ENCODE assay signal across 8 mouse cellular contexts in the genomic region with DNA sequence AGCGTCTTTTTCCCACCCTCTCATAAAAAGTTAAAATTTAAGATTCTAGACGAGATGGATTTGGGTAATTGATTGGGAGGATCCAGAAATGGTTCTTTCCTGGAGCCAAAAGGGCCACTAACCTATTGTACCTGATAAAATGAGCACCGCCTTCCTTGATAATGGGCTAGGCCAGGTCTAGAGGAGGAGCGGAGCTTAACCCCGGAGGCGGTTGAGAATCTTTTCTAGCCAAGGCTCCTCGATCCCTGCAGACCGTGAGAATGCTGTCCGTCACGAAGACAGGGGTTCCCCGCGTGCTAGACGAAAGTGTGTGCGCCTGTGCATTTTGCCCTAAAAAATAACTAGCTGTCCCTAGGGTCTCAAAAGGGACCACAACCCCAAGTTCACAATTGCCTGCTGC. TPM values are rescaled to one million over a fixed set of nuclear protein-coding genes. Genes with fewer than 3 reads are reported as not detected.
DNase-seq lines count a peak whose midpoint lies in the region; ATAC-seq lines count a peak whose summit lies in the region.

No protein-coding gene starts in this region.

- H3K4me1 ChIP-seq in kidney, embryonic 14.5 days (ENCODE audit: control insufficient read depth, insufficient read depth, low read length) = peaks cover 44% of the 10 kb centered on the region
- peaks cover 16% of the 10 kb centered on the region for H3K4me1 ChIP-seq in hindbrain, embryonic 14.5 days (replicated peaks; ENCODE audit: control insufficient read depth, insufficient read depth, low read length)
- peaks cover 27% of the 10 kb centered on the region for H3K4me1 ChIP-seq in midbrain, embryonic 15.5 days

- H3K27ac ChIP-seq in kidney, embryonic 14.5 days (ENCODE audit: low read depth, low read length) = no peak overlapping the region
- H3K27ac ChIP-seq in hindbrain, embryonic 14.5 days = no peak overlapping the region
- no peak overlapping the region for H3K27ac ChIP-seq in midbrain, embryonic 15.5 days

- H3K4me3 ChIP-seq in kidney, embryonic 14.5 days (ENCODE audit: low read length) = peak overlapping the region; percentile 65
- peak overlapping the region; percentile 42 for H3K4me3 ChIP-seq in hindbrain, embryonic 14.5 days (replicated peaks; ENCODE audit: low read length)
- H3K4me3 ChIP-seq in midbrain, embryonic 15.5 days = peak overlapping the region; percentile 53

- no peak for DNase-seq in kidney, postnatal 36 days
- DNase-seq in ZHBTc4 (ENCODE audit: low read depth, low spot score) = peak; percentile 60
- DNase-seq in hindbrain, embryonic 14.5 days (ENCODE audit: low spot score) = no peak
- DNase-seq in MN1 (ENCODE audit: low spot score) = no peak
- no peak for DNase-seq in ovary, adult 18-20 months (ENCODE audit: low spot score)
- no peak for DNase-seq in thymus, adult 18-20 months

- H3K9ac ChIP-seq in kidney, embryonic 14.5 days (ENCODE audit: low read depth, low read length) = peak overlapping the region; percentile 72
- H3K9ac ChIP-seq in hindbrain, embryonic 14.5 days = peak overlapping the region; percentile 64
- peak overlapping the region; percentile 60 for H3K9ac ChIP-seq in midbrain, embryonic 15.5 days

- no peak for ATAC-seq in kidney, embryonic 14.5 days (ENCODE audit: low FRiP score, low TSS enrichment)
- no peak for ATAC-seq in hindbrain, embryonic 14.5 days (ENCODE audit: low FRiP score)
- 0 out of 2 replicates have a peak, but pooled peaks have one; percentile 18 for ATAC-seq in midbrain, embryonic 15.5 days (replicated peaks)

- peak overlapping the region; percentile 99 for H3K4me2 ChIP-seq in kidney, embryonic 14.5 days (replicated peaks; ENCODE audit: low read depth, low read length)
- peak overlapping the region; percentile 99 for H3K4me2 ChIP-seq in hindbrain, embryonic 14.5 days (replicated peaks)
- H3K4me2 ChIP-seq in midbrain, embryonic 15.5 days = peak overlapping the region; percentile 100

- H3K36me3 ChIP-seq in kidney, embryonic 14.5 days (ENCODE audit: control insufficient read depth, insufficient read depth, low read length) = no peaks in the 10 kb centered on the region
- H3K36me3 ChIP-seq in hindbrain, embryonic 14.5 days (replicated peaks; ENCODE audit: control insufficient read depth, insufficient read depth) = no peaks in the 10 kb centered on the region
- H3K36me3 ChIP-seq in midbrain, embryonic 15.5 days (replicated peaks) = no peaks in the 10 kb centered on the region

- H3K27me3 ChIP-seq in kidney, embryonic 14.5 days (ENCODE audit: control insufficient read depth, insufficient read depth, low read length) = 0 out of 2 replicates have a peak, but pooled peaks cover 6% of the 10 kb centered on the region
- peaks cover 40% of the 10 kb centered on the region for H3K27me3 ChIP-seq in hindbrain, embryonic 14.5 days (ENCODE audit: control insufficient read depth, insufficient read depth, low read length)
- H3K27me3 ChIP-seq in midbrain, embryonic 15.5 days (replicated peaks) = peaks cover 44% of the 10 kb centered on the region

- H3K9me3 ChIP-seq in kidney, embryonic 14.5 days (ENCODE audit: control insufficient read depth, low read length) = no peaks in the 10 kb centered on the region
- H3K9me3 ChIP-seq in hindbrain, embryonic 14.5 days (ENCODE audit: control insufficient read depth, low read length) = no peaks in the 10 kb centered on the region
- H3K9me3 ChIP-seq in midbrain, embryonic 15.5 days = no peaks in the 10 kb centered on the region

- 2% methylated on average over 14 of the region's 14 CpGs for WGBS in kidney, embryonic 14.5 days
- 1% methylated on average over 14 of the region's 14 CpGs for WGBS in hindbrain, embryonic 14.5 days
- 2% methylated on average over 14 of the region's 14 CpGs for WGBS in midbrain, embryonic 15.5 days

RNA-seq across cellular contexts. Expression of a gene that starts 17.3 kb away (rescaled TPM):
- 0.14 TPM in 1 of 2 replicates, not detected in the other for polyA plus RNA-seq in kidney, embryonic 14.5 days (2014; fragmentation: Nextera tagmentation; extraction: Ambion mirVana)
- polyA plus RNA-seq in hindbrain, embryonic 14.5 days (2014; fragmentation: Nextera tagmentation; extraction: Ambion mirVana) = 0.31 and 0.41 TPM in 2 replicates
- polyA plus RNA-seq in midbrain, embryonic 15.5 days (2015; fragmentation: Nextera tagmentation; extraction: Ambion mirVana) = 0.08 and 0.13 TPM in 2 replicates

RNA-seq across cellular contexts. Expression of a gene that starts 17.4 kb away (rescaled TPM):
- polyA plus RNA-seq in kidney, embryonic 14.5 days (2014; fragmentation: Nextera tagmentation; extraction: Ambion mirVana) = 25.8 and 29.4 TPM in 2 replicates
- 8.4 and 11.6 TPM in 2 replicates for polyA plus RNA-seq in hindbrain, embryonic 14.5 days (2014; fragmentation: Nextera tagmentation; extraction: Ambion mirVana)
- 5.9 and 9.6 TPM in 2 replicates for polyA plus RNA-seq in midbrain, embryonic 15.5 days (2015; fragmentation: Nextera tagmentation; extraction: Ambion mirVana)

RNA-seq across cellular contexts. Expression of a gene that starts 22.8 kb away (rescaled TPM):
- 4.6 and 5.4 TPM in 2 replicates for polyA plus RNA-seq in kidney, embryonic 14.5 days (2014; fragmentation: Nextera tagmentation; extraction: Ambion mirVana)
- 7.0 and 8.0 TPM in 2 replicates for polyA plus RNA-seq in hindbrain, embryonic 14.5 days (2014; fragmentation: Nextera tagmentation; extraction: Ambion mirVana)
- 2.9 and 4.1 TPM in 2 replicates for polyA plus RNA-seq in midbrain, embryonic 15.5 days (2015; fragmentation: Nextera tagmentation; extraction: Ambion mirVana)

RNA-seq across cellular contexts. Expression of a gene that starts 29.1 kb away (rescaled TPM):
- polyA plus RNA-seq in kidney, embryonic 14.5 days (2014; fragmentation: Nextera tagmentation; extraction: Ambion mirVana) = 0.09 and 0.14 TPM in 2 replicates
- polyA plus RNA-seq in hindbrain, embryonic 14.5 days (2014; fragmentation: Nextera tagmentation; extraction: Ambion mirVana) = 0.35 TPM in 1 of 2 replicates, not detected in the other
- polyA plus RNA-seq in midbrain, embryonic 15.5 days (2015; fragmentation: Nextera tagmentation; extraction: Ambion mirVana) = 0.13 and 0.25 TPM in 2 replicates

RNA-seq across cellular contexts. Expression of a gene that starts 29.1 kb away (rescaled TPM):
- polyA plus RNA-seq in kidney, embryonic 14.5 days (2014; fragmentation: Nextera tagmentation; extraction: Ambion mirVana) = 51.1 and 78.4 TPM in 2 replicates
- 30.6 and 32.7 TPM in 2 replicates for polyA plus RNA-seq in hindbrain, embryonic 14.5 days (2014; fragmentation: Nextera tagmentation; extraction: Ambion mirVana)
- 29.2 and 32.4 TPM in 2 replicates for polyA plus RNA-seq in midbrain, embryonic 15.5 days (2015; fragmentation: Nextera tagmentation; extraction: Ambion mirVana)
